Mouse (Mus musculus): ENCODE results near the gene Cxadr. TPM values are rescaled to one million over a fixed set of nuclear protein-coding genes. Genes with fewer than 3 reads are reported as not detected.

The Cxadr gene
- polyA plus RNA-seq, 1 experiment from 2014 or later, result 131 TPM

GRCm38 (mm10) chr16:78407855-78408254 lies 106.6 kb downstream of the Cxadr start:
- no peak for ATAC-seq (ENCODE audit: low FRiP score)
- Histone ChIP-seq H3K4me2 (no peak overlapping the region), H3K4me1 (no peaks in the 10 kb centered on the region), H3K9ac (replicated peaks) (no peak overlapping the region), H3K9me3 (replicated peaks) (no peaks in the 10 kb centered on the region), H3K36me3 (no peaks in the 10 kb centered on the region), H3K27ac (replicated peaks) (no peak overlapping the region), H3K27me3 (replicated peaks) (no peaks in the 10 kb centered on the region), H3K4me3 (replicated peaks) (no peak overlapping the region)
- WGBS, result 97% methylated on average over 6 of the region's 6 CpGs

Other genes with a start within 250 kb of the Cxadr start
- gene Btg3, start 75.7 kb downstream of the Cxadr start, polyA plus RNA-seq (2015; fragmentation: Nextera tagmentation; extraction: Ambion mirVana), result 21.5 and 23.4 TPM in 2 replicates

All from neural tube, embryonic 15.5 days (tissue).